Mouse (Mus musculus): Measurements from ENCODE around the gene Chrm5. TPM values are rescaled to one million over a fixed set of nuclear protein-coding genes. Genes with fewer than 3 reads are reported as not detected.
"Not testable (repeated sequence)": the region's sequence is repeated elsewhere in the genome, so short reads cannot be mapped to it uniquely, and the experiment has no call there.

Gene Chrm5
- polyA plus RNA-seq, 1 experiment = not detected

DNA sequence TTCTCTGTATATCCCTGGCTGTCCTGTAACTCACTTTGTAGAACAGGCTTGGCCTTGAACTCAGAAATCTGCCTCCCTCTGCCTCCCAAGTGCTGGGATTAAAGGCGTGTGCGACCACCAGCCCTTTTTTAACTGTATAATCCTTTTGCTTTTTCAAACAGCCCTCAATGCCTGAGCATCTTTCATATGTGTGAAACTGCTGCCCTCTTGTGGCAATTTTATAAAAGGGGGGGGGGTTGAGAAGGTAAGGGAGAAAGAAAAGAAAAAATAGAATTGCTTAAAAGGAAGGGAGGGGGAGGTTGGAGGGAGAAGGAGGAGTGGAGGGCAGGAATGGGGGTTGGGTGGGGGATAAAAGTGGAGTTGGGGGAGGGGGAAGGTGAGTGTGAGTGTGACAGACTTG is 995 bp upstream of the Chrm5 start:
- no peak for DNase-seq (ENCODE audit: low spot score)

DNA sequence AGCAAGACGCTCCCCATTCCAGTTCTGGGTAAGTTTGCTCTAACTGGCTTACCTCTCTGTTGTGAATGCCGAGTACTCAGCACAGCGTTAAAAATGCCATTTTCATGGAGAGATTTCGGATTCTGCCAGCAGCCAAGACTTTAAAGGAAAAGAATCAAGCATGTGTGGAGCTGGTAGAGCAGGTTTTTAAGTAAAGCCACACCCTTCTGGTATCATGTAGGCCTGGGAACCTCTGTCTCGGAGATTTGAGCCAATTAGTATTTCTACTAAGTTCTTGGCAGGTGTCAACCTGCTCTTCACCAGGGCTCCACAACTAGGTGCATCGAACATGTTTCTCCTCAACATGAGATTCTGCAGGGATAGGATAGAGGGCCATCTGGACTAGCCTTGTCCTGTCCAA is 4.0 kb downstream of the Chrm5 start:
- DNase-seq (ENCODE audit: low spot score) = no peak

DNA sequence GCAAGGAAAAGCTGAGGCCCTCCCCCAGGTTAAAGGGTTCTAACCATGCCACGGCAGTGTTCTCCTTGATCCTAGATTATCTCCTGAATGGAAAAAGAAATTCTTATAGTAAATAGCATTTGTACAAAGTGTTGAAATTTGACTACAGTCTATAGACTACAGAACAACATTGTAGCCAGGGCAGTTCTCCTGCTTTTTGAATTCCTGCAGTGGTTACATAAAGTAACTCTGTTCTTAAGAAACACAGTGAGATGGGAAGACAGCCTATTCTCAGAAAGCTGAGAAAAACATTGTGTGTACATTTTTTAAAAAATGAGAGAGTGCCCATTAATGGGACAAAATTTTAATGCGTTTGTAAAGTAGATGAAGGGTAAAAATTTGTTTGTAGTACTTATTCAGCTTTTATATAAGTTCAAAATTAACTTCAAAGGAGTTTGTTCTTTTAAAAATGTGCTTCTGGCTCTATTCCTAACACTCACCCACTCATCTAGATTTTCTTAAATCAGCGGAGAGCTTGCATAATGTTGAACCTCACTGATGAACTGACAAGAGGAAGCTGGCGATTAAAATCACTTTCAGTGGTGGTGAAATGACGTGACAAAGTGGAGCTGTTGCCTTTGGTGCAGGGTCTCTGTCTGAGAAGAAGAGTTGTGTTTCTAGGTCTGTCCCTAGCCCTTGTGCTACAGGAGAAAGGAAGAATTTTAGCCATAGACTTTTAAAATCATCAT is 5.4 kb downstream of the Chrm5 start:
- DNase-seq (ENCODE audit: low spot score) = no peak

GRCm38 (mm10) chr2:112472076-112472475 is 8.5 kb downstream of the Chrm5 start:
- DNase-seq (ENCODE audit: low spot score) = no peak

- DNase-seq (ENCODE audit: low spot score) = no peak
Observed at GRCm38 (mm10) chr2:112470961-112471381, 9.6 kb downstream of the Chrm5 start.

DNA sequence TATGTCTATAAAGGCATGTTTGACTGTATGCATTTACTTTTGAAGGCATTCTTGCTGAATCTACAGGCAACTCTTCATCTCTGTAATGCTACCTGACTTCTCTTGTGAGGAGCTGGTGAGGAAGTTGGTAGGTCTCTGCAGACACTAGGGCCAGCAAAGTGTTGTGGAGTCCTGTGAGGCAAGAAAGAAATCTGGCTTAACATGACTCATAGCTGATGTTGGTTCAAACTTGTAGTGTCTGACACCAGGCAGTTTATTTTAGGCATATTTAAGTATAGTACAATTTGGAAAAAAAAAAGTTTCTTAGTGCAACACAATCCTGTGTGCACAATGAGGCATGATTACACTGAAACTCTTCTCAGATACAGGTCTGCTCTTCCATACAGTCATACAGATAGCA is 11.0 kb downstream of the Chrm5 start:
- DNase-seq (ENCODE audit: low spot score) = no peak

- DNase-seq (ENCODE audit: low spot score) = no peak
Observed at GRCm38 (mm10) chr2:112460557-112460956, 20.0 kb downstream of the Chrm5 start.

- DNase-seq (ENCODE audit: low spot score) = peak; percentile 98
Observed at GRCm38 (mm10) chr2:112454862-112455564, 25.6 kb downstream of the Chrm5 start, which contains the start of gene Emc7. Emc7 (plus strand) TSS chr2:112454997.

DNA sequence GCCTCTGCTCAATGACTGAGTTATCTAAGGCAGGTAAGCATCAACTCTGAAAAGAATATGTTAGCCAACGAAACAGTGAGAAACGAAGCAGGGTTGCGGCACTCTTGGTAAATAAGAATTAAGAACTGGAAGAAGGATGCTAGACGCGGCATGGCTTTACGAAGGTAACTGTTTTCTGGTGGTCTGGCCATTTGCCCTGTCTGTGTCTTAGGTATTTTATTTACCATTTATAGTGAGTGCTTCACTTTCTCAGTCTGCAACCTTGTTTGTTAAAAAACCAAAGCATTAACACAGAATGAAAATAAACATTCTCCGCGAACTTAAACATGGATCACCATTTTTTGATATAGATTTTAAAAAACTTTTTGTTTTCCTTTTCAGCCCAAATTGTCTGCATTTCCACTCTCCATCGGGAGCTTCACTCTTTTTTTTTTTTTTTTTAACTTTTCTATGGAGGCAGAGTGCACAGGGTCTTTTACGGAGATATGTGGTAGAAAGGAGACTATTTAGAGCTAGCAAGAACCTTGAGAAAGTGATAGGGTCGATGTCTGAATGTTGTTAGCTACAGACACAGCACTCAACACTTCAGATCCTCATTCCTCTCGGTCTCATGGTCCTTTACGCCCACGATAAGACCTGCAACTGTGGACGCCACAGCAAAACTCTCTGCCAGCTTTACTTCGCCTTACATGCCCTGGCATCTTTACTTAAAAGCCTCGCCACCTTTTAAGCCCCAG is 26.3 kb downstream of the Chrm5 start:
- no peak for DNase-seq (ENCODE audit: low spot score)

- not testable (repeated sequence) for DNase-seq (ENCODE audit: low spot score)
Observed at GRCm38 (mm10) chr2:112452513-112452912, 28.1 kb downstream of the Chrm5 start.

DNA sequence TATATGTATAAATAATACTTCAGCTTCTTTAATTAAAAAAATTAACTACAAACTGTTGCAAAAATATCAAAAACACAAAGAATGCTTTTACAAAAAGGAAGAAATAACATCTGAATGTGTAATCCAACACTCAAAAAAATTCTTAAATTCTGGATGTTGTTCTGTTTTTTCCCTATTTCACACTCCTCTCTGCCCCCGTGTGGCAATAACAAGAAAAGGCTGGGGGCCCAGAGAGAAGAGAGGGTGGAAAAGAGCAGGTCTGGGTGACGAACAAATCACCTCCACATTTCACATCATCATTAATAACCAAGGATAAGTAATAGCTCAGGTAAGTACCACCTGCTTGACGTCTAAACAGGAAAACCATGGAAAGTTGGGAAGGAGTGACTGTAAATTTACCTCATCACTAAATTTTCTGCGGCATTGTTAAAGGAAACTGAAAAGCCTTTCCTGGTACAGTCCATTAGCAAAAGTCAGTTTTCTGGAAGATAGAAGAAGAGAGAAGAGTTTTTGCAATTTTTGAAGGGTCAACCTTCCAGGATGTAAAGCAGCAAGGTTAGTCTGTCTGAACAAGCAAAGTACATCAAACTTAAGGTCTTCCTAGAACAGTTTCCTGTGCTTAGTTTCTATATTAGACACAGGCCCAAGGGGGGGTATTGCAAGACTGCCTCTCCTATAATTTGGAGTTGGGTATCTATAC is 30.8 kb downstream of the Chrm5 start:
- DNase-seq (ENCODE audit: low spot score) = no peak

DNA sequence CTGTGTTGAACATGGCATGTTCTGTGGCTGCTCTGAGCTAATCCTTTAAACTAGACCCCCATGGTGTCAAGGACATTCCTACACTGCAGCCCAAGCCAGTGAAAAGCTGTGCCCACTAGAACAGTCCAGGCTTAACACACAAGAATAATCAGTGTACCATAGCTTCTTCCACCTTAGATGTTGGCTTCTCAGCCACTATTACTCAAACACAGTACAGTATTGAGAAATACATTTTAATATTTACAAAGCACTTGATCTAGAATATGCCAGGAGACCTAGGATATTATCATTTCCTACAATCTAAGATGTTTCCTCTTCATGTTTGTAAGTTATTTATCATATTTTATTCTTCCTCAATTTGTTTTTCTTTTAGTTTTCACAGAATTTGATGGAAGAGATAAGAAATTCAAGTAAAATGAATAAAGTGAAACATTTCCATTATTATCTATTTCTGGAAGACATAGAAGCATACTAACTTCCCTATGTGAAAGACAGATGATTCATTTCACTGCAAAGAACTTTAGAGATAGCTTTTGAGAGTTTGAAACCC is 32.0 kb downstream of the Chrm5 start:
- DNase-seq (ENCODE audit: low spot score) = no peak

GRCm38 (mm10) chr2:112448046-112448445 is 32.5 kb downstream of the Chrm5 start:
- not testable (repeated sequence) for DNase-seq (ENCODE audit: low spot score)

- DNase-seq (ENCODE audit: low spot score) = no peak
Observed at GRCm38 (mm10) chr2:112445511-112445910, 35.1 kb downstream of the Chrm5 start.

GRCm38 (mm10) chr2:112443491-112443890 is 37.1 kb downstream of the Chrm5 start:
- no peak for DNase-seq (ENCODE audit: low spot score)

- DNase-seq (ENCODE audit: low spot score) = no peak
Observed at GRCm38 (mm10) chr2:112437589-112437988, 43.0 kb downstream of the Chrm5 start.

GRCm38 (mm10) chr2:112436292-112436691 is 44.3 kb downstream of the Chrm5 start:
- DNase-seq (ENCODE audit: low spot score) = no peak

DNA sequence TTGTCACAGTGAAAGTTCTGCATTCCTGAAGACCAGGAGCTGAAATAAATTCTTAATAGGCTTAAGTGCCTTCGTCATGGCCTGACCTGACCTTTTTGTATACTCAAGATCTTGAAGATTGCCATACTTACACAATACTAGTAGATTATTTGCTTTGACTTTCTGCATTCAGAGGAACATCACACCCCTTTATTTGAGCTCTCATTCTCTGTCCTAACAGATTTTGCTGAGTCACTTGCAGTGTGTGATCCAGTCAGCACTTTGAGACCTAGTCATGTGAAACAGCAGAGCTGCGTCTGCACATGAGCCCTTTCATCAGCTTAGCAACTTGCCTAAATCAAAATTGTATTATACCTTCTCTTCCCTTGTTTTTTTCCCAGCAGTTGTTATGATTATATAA is 47.2 kb downstream of the Chrm5 start:
- no peak for DNase-seq (ENCODE audit: low spot score)

DNA sequence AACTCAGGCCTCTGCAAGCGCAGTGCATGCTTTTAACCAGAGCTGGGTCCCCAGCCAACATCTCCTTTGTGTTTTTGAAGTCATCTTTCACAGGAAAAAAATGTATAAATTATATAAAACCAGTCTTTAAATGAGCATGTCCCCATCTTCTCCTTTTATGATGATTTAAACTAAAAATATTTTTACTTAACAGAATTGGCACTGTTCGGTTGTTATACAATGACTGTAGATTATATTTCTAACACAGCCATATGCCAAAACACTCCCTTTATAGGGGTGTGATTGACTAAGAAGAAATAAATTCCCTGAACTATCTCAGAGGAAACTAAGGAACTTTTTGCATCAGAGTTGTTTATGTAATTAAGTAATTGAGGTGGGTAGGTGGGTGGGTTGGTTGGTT is 48.0 kb downstream of the Chrm5 start:
- no peak for DNase-seq (ENCODE audit: low spot score)

DNA sequence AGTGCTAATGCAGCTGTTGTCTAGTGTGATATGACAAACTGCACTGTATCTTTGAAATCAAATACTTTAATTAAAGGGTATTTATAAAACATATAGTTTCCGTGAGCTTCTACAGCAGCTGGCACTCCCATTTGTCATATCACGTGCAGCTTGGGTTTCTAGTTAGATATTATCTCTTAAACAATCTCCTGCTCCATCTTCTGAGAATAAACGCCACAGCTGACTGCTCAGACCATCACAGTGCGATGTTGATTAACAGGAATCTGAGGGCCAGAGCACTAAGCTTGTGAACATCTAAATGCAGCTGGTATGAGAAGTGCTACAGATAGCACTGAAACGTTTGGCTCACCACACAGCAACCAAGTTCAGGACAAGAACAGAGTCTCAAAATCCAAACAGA is 50.2 kb downstream of the Chrm5 start:
- no peak for DNase-seq (ENCODE audit: low spot score)

DNA sequence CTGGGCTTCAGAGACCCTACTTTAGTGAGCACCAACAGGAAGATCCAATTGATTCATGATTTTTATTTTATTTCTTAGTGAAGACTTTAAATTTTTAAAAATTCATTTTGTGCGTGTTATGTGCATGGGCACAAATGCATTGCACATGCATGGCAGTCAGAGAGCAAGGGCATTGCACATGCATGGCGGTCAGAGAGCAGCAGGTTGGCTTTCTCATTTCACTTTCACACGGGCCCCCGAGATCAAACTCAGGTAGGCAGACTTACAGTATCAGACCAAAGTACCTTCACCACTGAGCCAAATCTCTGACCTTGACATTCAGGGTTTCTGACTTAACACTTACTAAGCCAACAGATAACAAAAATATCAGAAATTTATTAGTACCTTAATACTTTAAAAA is 50.9 kb downstream of the Chrm5 start:
- no peak for DNase-seq (ENCODE audit: low spot score)

Data from urinary bladder, adult 2 months (tissue).